Mouse (Mus musculus) liver, adult 2 months (tissue): ENCODE results near the gene Anapc5.

Experiments
- CTCF ChIP-seq: fragments of 200-500 bp; IDR thresholded peaks from 2 replicates; pipeline ENCODE4 v1.5.1; 2011; ENCODE audit warnings: low read depth, low read length, control low read depth
- POLR2A ChIP-seq: fragments of 200-500 bp; IDR thresholded peaks from 2 replicates; pipeline ENCODE4 v1.6.1; 2011; ENCODE audit warnings: low read length, control low read depth; ENCODE audit not compliant: insufficient read depth; ENCODE audit errors: extremely low read depth

- TF ChIP-seq POLR2A: no peak
- TF ChIP-seq CTCF: no peak
Observed at GRCm38 (mm10) chr5:122825099-122825498, 4.0 kb upstream of the Anapc5 start.
